Mouse (Mus musculus): ENCODE results near the gene Ccdc15. TPM values are rescaled to one million over a fixed set of nuclear protein-coding genes. Genes with fewer than 3 reads are reported as not detected.

Ccdc15 gene
- polyA plus RNA-seq (2015; fragmentation: Nextera tagmentation; extraction: Ambion mirVana): 4.8 TPM in 2 replicates

DNA sequence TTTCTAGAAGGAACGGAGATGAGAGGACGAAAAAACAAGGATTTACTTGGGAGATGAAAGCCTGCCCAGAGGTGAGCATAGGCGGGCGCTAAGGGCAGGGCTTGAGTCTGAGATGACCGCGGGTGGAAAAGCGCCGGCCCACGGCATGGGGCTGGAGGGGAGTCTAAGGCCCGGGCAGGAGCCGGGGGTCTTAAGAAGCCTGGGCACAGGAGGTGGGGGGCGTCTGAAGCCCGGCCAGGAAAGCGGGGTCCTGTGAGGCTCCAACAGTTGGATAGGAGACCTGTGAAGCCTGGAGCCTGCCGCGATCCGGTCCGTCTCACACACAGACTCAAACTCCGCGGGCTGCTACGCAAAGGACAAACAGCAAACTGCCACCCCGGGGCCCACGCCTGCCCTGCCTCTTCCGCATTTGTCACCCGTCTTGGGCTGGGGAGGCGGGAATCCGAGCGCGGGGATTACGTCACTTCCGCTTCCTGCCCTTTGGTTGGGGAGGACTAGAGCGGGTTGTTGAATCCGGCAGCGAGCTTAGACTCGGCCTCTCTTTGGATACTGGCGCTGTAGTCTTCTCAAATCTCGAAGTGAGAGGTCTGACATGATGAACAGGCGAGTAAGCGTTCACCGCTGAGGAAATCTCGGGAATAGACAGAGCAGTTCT lies at the start of gene Ccdc15:
Gene Ccdc15, minus strand, starts transcription at position 445 of the 655 bp plus-strand sequence.
- Histone ChIP-seq H3K9ac (ENCODE audit: low read depth, low read length) (peak within 1 kb of the TSS; percentile 74), H3K4me3 (replicated peaks; ENCODE audit: low read depth, low read length) (peak within 1 kb of the TSS; percentile 68), H3K4me2 (ENCODE audit: low read length) (peak within 1 kb of the TSS; percentile 87), H3K27me3 (ENCODE audit: insufficient read depth, low read length) (no peaks in the 10 kb centered on the region), H3K9me3 (replicated peaks; ENCODE audit: low read length) (no peaks in the 10 kb centered on the region), H3K4me1 (replicated peaks; ENCODE audit: insufficient read depth, low read length) (no peaks in the 10 kb centered on the region), H3K27ac (peak within 1 kb of the TSS; percentile 83), H3K36me3 (ENCODE audit: insufficient read depth, low read length) (no peaks in the 10 kb centered on the region)
- TF ChIP-seq CTCF (IDR thresholded peaks at IDR 0.05; ENCODE audit: low read depth): peak; percentile 29
- DNase-seq (ENCODE audit: low spot score): peak; percentile 98
- WGBS: under 1% methylated on average over 41 of the region's 41 CpGs
- ATAC-seq (replicated peaks; ENCODE audit: low FRiP score, low read depth): peak; percentile 99

DNA sequence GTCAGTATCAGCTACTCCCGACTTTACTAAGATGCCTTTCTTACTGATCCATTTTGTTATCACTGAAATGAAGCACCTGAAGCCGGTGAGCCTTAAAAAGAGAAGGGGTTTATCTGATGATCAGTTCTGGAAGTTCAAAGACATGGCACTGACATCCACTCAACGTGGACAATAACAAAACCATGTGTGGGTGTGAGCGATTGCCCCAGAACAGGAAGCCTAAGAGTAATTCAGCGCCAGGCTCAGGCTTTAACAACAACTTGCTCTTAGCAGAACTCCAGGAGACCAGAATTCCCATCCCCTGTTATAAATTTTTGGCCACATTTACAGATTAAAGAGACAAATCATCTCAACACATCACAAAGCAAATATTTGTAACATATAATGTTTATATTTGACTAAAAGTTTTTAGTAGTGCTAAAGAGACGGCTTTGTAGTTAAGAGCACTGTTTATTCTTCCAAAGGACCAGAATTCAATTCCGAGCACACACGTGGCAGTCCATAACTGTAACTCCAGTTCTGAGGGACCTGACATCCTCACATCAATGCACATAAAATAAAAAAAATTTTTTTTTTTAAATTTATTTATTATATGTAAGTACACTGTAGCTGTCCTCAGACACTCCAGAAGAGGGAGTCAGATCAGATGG lies 45.4 kb upstream of the Ccdc15 start:
- Histone ChIP-seq H3K27me3 (ENCODE audit: insufficient read depth, low read length) (no peaks in the 10 kb centered on the region), H3K4me1 (replicated peaks; ENCODE audit: insufficient read depth, low read length) (no peaks in the 10 kb centered on the region), H3K4me3 (replicated peaks; ENCODE audit: low read depth, low read length) (no peak overlapping the region), H3K9me3 (replicated peaks; ENCODE audit: low read length) (no peaks in the 10 kb centered on the region), H3K4me2 (ENCODE audit: low read length) (no peak overlapping the region), H3K9ac (ENCODE audit: low read depth, low read length) (no peak overlapping the region), H3K36me3 (ENCODE audit: insufficient read depth, low read length) (no peaks in the 10 kb centered on the region), H3K27ac (no peak overlapping the region)
- DNase-seq (ENCODE audit: low spot score) (no peak), ATAC-seq (replicated peaks; ENCODE audit: low FRiP score, low read depth) (no peak)
- WGBS: 54% methylated on average over 8 of the region's 8 CpGs
- TF ChIP-seq CTCF (IDR thresholded peaks at IDR 0.05; ENCODE audit: low read depth): no peak

DNA sequence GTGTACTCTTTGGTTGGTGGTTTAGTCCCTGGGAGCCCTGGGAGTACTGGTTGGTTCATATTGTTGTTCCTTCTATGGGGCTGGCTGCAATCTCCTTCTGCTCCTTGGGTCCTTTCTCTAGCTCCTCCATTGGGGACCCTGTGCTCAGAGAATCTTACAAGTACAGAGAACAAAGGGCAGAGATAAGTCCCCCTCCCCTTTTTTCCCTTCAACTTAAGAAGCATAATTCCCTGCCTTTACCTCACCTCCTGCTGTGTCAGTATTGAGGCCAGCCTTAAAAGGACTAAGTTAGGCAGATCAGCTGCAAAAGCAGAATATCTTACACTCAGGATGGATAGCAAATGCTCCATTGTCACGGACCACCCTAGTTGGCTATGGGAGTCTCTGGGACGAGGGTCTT lies 43.8 kb upstream of the Ccdc15 start:
- DNase-seq (ENCODE audit: low spot score): no peak
- no peak overlapping the region for H3K27ac ChIP-seq
- no peaks in the 10 kb centered on the region for H3K9me3 ChIP-seq (replicated peaks; ENCODE audit: low read length)
- no peaks in the 10 kb centered on the region for H3K36me3 ChIP-seq (ENCODE audit: insufficient read depth, low read length)
- TF ChIP-seq CTCF (IDR thresholded peaks at IDR 0.05; ENCODE audit: low read depth): no peak
- WGBS: 80% methylated on average over 2 of the region's 2 CpGs
- H3K27me3 ChIP-seq (ENCODE audit: insufficient read depth, low read length): no peaks in the 10 kb centered on the region
- no peak for ATAC-seq (replicated peaks; ENCODE audit: low FRiP score, low read depth)
- no peak overlapping the region for H3K4me3 ChIP-seq (replicated peaks; ENCODE audit: low read depth, low read length)
- no peak overlapping the region for H3K4me2 ChIP-seq (ENCODE audit: low read length)
- no peak overlapping the region for H3K9ac ChIP-seq (ENCODE audit: low read depth, low read length)
- H3K4me1 ChIP-seq (replicated peaks; ENCODE audit: insufficient read depth, low read length): no peaks in the 10 kb centered on the region

DNA sequence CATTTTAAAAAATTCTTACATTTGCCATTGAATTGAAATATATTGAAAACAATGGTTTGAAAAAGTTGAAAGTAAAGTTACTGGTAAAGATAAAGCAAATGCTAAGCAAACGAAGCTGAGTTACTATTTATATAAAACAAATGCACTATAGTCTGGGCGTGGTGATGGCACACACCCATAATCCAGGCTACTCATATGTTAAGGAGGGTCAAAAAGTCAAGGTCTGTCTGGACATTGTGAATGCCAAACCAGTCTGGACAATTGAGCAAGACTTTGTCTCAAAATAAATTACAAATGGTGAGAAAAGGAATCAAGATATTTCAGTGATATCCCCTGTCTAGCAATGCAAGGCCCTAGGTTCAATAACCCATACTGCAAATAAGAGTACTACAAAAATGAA lies 42.7 kb upstream of the Ccdc15 start:
- Histone ChIP-seq H3K4me3 (replicated peaks; ENCODE audit: low read depth, low read length) (no peak overlapping the region), H3K27ac (no peak overlapping the region), H3K4me1 (replicated peaks; ENCODE audit: insufficient read depth, low read length) (no peaks in the 10 kb centered on the region), H3K27me3 (ENCODE audit: insufficient read depth, low read length) (no peaks in the 10 kb centered on the region), H3K9me3 (replicated peaks; ENCODE audit: low read length) (no peaks in the 10 kb centered on the region), H3K4me2 (ENCODE audit: low read length) (no peak overlapping the region), H3K9ac (ENCODE audit: low read depth, low read length) (no peak overlapping the region), H3K36me3 (ENCODE audit: insufficient read depth, low read length) (no peaks in the 10 kb centered on the region)
- WGBS: 81% methylated on average over 2 of the region's 2 CpGs
- no peak for DNase-seq (ENCODE audit: low spot score)
- ATAC-seq (replicated peaks; ENCODE audit: low FRiP score, low read depth): no peak
- TF ChIP-seq CTCF (IDR thresholded peaks at IDR 0.05; ENCODE audit: low read depth): no peak

DNA sequence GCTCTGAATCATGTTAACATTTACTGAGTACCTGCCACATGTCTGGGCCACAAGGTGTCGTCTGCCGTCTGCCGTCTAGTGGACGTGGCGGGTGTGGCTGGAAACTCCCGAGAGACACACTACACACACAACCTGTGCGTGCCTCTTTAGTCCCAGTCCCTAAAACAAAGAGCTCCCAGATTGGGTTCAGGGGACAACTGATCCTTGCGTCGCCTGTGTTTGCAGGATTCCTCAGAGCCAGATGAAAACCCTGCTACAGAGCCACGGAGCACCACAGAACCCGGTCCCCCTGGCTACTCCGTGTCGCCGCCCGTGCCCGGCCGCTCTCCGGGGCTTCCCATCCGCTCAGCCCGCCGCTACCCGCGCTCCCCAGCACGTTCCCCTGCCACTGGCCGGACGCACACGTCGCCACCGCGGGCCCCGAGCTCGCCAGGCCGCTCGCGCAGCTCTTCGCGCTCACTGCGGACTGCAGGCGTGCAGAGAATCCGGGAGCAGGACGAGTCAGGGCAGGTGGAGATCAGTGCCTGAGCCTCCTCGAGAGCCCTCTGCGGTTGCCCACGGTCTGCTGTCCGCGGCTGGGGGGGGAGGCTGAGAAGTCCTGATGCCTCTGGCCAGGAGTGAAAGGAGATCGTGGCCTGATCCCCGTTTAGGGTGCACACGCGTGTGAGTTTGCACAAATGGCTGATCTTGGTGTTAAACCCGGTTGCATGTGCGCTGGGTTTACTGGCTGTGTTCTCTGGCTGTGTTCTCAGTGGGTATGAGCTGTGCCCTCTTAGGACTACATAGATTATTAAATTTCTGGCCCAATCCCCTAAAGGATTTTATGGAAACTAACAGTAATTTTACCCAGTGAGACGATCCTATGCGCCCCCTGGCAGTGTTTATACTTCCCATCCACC lies 36.3 kb upstream of the Ccdc15 start:
- DNase-seq (ENCODE audit: low spot score) (peak; percentile 58), ATAC-seq (replicated peaks; ENCODE audit: low FRiP score, low read depth) (peak; percentile 57; the same call in 1 of the 2 replicates)
- H3K27me3 ChIP-seq (ENCODE audit: insufficient read depth, low read length): no peaks in the 10 kb centered on the region
- H3K36me3 ChIP-seq (ENCODE audit: insufficient read depth, low read length): no peaks in the 10 kb centered on the region
- H3K4me2 ChIP-seq (ENCODE audit: low read length): peak overlapping the region; percentile 87
- peak overlapping the region; percentile 40 for H3K4me3 ChIP-seq (replicated peaks; ENCODE audit: low read depth, low read length)
- no peaks in the 10 kb centered on the region for H3K4me1 ChIP-seq (replicated peaks; ENCODE audit: insufficient read depth, low read length)
- no peaks in the 10 kb centered on the region for H3K9me3 ChIP-seq (replicated peaks; ENCODE audit: low read length)
- peak; percentile 46 for TF ChIP-seq CTCF (IDR thresholded peaks at IDR 0.05; ENCODE audit: low read depth)
- H3K9ac ChIP-seq (ENCODE audit: low read depth, low read length): peak overlapping the region; percentile 59
- WGBS: 5% methylated on average over 54 of the region's 54 CpGs
- H3K27ac ChIP-seq: no peak overlapping the region

DNA sequence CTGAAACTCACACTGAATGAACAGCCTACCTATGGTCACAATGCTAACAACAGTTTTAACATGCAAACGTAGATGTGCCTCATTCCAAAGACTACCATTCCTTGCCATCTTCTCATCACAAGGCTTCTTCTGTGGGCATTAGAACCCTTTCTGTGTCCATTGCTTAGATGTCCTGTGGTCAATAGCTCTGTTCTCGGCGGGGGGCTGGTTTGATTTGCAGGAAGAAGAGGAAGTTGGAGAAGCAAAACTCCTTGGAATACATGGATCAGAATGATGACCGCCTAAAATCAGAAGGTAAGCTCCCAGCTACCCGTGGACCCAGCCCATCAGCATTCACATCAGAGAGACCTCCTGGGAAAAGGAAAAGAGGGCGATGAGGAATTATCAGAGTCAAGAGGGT lies 34.9 kb upstream of the Ccdc15 start:
- ATAC-seq (replicated peaks; ENCODE audit: low FRiP score, low read depth) (no peak), DNase-seq (ENCODE audit: low spot score) (no peak)
- Histone ChIP-seq H3K9ac (ENCODE audit: low read depth, low read length) (no peak overlapping the region), H3K36me3 (ENCODE audit: insufficient read depth, low read length) (no peaks in the 10 kb centered on the region), H3K4me3 (replicated peaks; ENCODE audit: low read depth, low read length) (no peak overlapping the region), H3K4me2 (ENCODE audit: low read length) (no peak overlapping the region), H3K27me3 (ENCODE audit: insufficient read depth, low read length) (no peaks in the 10 kb centered on the region), H3K27ac (no peak overlapping the region), H3K9me3 (replicated peaks; ENCODE audit: low read length) (no peaks in the 10 kb centered on the region), H3K4me1 (replicated peaks; ENCODE audit: insufficient read depth, low read length) (no peaks in the 10 kb centered on the region)
- no peak for TF ChIP-seq CTCF (IDR thresholded peaks at IDR 0.05; ENCODE audit: low read depth)
- WGBS: 94% methylated on average over 6 of the region's 6 CpGs
